ENCODE assay signal across 8 mouse cellular contexts in genomic region chr9:107982681-107983346, GRCm38 (mm10). TPM values are rescaled to one million over a fixed set of nuclear protein-coding genes. Genes with fewer than 3 reads are reported as not detected.
DNase-seq lines count a peak whose midpoint lies in the region; ATAC-seq lines count a peak whose summit lies in the region.

Gene Gm20661, plus strand, starts transcription at chr9:107983058.

- ATAC-seq in erythroid progenitor cell, adult 5-6 weeks (replicated peaks; ENCODE audit: low FRiP score, poor library complexity, severe bottlenecking) = peak; percentile 56

- DNase-seq in B cell, adult 2 months = peak; percentile 21 to 32
- peak; percentile 75 for DNase-seq in adrenal gland, adult 2 months
- DNase-seq in heart, postnatal 10 days = peak; percentile 86 to 88
- DNase-seq in kidney, postnatal 4 days = peak; percentile 87 to 91
- peak; percentile 77 for DNase-seq in lung, postnatal 14 days
- DNase-seq in skeletal muscle tissue, adult 2 months (ENCODE audit: low read depth, low spot score) = peak; percentile 77
- no peak for DNase-seq in cerebellum, adult 11 months

- intact Hi-C loops in heart, postnatal 10 days (cut with DNase I) = loop anchor here (1.0 kb wide), 1 partner anchor 17 kb away; no protein-coding TSS in a partner anchor

RNA-seq across cellular contexts. Expression of gene Gm20661, which starts in this region (rescaled TPM):
- total RNA-seq in adrenal gland, adult 2 months (2021) = under 1 TPM in 1 of 2 experiments, not detected in 1; 0.38 TPM
- 0.12 and 0.20 TPM in 2 replicates for polyA plus RNA-seq in adrenal gland, adult 2 months (2012; rRNA removed)
- 1.1 TPM in 1 of 2 replicates, not detected in the other for total RNA-seq in erythroid progenitor cell, adult 5-6 weeks (2015; ENCODE audit: low replicate concordance)
- 0.64 and 4.2 TPM in 2 replicates for total RNA-seq in erythroid progenitor cell, adult 5-6 weeks (2017; ENCODE audit: low replicate concordance)
- under 1 TPM; 0.36 to 0.50 TPM for total RNA-seq in heart, postnatal 10 days (2021)

Comparison
In these comparisons a context has a peak if more than half of its experiments do, and no peak if none do; other contexts are left out.
1. Peak in DNase-seq in adrenal gland, adult 2 months; RNA of the gene not detected or under 1 TPM.
2. Peak in DNase-seq in heart, postnatal 10 days; RNA of the gene not detected or under 1 TPM.